Mouse (Mus musculus) adrenal gland, postnatal 0 days (tissue): ENCODE measurements around the gene Asgr2. TPM values are rescaled to one million over a fixed set of nuclear protein-coding genes. Genes with fewer than 3 reads are reported as not detected.

ENCODE experiments used
- polyA plus RNA-seq: library from polyadenylated mRNA; unstranded; fragments of >200 nt; fragmentation: Nextera tagmentation; extraction: Ambion mirVana; gene quantifications from 2 replicates; pipeline ENCODE4 v1.2.1, GENCODE M21; 2015

Asgr2 gene
- 1.3 TPM in 2 replicates for polyA plus RNA-seq

DNA sequence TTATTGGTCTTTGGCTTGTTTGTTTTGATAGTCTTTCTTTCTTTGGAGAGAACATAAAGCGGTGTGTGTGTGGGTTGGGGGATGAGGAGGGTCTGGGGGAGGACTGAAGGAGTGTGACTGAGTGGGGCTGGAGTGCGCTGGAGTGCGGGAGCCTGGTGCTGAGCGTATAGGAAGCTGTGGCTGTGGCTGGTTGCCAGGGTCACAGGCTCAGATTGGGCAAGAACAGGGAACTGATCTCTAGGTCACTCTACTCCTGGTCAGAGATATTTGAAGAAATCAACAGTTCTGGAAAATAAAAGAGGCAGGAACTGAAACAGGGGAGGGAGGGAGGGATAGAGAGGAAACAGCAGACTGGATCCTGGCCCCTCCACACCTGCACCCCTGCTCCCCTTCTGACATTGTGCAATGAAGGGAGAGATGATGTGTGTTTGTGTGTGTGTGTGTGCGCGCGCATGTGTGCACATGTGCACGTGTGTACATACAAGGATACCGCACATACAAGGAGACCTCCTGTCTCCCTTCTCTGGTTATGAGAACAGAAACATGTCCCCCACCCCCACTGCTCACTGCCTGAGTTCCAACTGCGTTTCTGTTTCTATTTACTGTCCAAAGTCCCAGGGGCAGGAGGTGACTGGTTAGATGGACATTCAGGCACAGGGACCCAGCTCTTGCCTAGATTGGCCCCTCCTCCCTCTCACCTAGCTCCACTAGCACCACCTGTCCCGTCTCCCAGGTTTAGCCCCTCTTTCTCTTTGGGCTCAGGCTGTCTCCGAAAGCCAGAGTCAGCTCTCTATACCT is at the start of gene Asgr2:
Asgr2 (plus strand) TSS at position 659 of the 798 bp plus-strand sequence.

DNA sequence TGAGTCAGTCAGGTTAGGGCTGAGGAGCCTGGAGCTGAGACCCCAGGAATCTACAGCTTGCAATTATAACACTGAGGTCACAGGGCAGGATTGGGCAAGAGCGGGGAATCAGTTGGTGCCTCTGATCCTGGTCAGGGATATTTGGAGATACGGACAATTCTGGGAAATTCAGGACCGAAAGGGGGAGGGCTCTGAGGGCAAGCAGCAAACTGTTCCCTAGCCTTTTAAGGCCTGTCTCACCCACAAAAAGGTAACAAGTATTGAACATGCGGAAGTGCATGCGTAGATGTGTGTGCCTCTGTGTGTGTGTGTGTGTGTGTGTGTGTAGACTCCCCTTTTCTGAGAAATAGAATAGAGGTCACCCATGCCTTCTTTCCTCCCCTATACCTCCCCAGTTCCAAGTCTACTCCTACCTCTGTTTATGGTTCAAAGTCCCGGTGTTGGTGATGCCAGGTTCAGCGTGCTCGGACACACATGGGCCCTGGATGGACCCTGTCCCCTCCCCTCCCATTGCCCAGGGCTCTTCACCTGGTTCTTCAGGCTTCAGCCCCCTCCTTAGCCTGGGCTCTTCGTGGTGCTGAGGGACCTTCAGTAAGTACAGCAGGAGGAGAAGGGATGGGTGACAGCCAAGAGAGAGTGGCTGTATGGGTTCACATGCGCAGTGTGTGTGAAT is 38.4 kb upstream of the Asgr2 start, which contains the start of gene Asgr1:
Asgr1 (plus strand) TSS at position 188 of the 673 bp plus-strand sequence.

DNA sequence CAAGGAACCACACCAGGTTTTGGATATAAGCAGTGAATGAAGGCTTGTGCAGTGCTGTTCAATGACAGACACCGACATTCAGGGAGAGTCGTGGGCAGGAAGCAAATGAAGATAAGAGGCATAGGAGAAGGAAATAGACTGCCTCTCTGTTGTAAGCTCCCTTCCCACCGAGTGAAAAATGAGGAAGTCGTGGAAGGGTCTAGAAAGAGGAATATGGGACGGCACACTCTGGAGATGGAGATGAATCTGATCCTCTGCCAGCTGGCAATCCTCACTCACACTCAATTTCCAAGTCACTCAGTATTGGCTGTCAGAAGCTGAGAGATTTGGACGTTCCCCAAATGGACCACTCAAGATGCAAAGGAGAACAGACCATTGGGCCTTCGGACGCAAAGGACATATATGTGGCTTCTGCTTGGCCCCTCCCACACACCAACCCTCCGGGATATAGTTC is 37.5 kb downstream of the Asgr2 start, which contains the start of gene Mgl2:
Mgl2 (plus strand) TSS at position 404 of the 454 bp plus-strand sequence.

Other genes starting within 250 kb of the Asgr2 start
- 74.4 and 74.8 TPM in 2 replicates for gene Plscr3, start 246.3 kb upstream of the Asgr2 start, polyA plus RNA-seq
- gene Tnk1, start 233.9 kb upstream of the Asgr2 start, polyA plus RNA-seq: 0.19 and 0.47 TPM in 2 replicates
- gene Tmem95, start 214.6 kb upstream of the Asgr2 start, polyA plus RNA-seq: not detected in 2 replicates
- 4.1 and 5.2 TPM in 2 replicates for gene Kctd11, start 211.2 kb upstream of the Asgr2 start, polyA plus RNA-seq
- gene Acap1, start 197.1 kb upstream of the Asgr2 start, polyA plus RNA-seq: 0.73 and 0.76 TPM in 2 replicates
- gene 2810408A11Rik, start 191.7 kb upstream of the Asgr2 start, polyA plus RNA-seq: 4.3 TPM in 2 replicates
- 3.7 and 4.1 TPM in 2 replicates for gene Neurl4, start 191.6 kb upstream of the Asgr2 start, polyA plus RNA-seq
- gene Gps2, start 178.8 kb upstream of the Asgr2 start, polyA plus RNA-seq: 48.8 and 63.0 TPM in 2 replicates
- 749 and 924 TPM in 2 replicates for gene Eif5a, start 170.7 kb upstream of the Asgr2 start, polyA plus RNA-seq
- 0.27 and 0.40 TPM in 2 replicates for gene Ybx2, start 156.8 kb upstream of the Asgr2 start, polyA plus RNA-seq
- 5.2 and 7.1 TPM in 2 replicates for gene Slc2a4, start 144.5 kb upstream of the Asgr2 start, polyA plus RNA-seq
- gene Cldn7, start 127.9 kb upstream of the Asgr2 start, polyA plus RNA-seq: 4.0 and 8.7 TPM in 2 replicates
- gene Ctdnep1, start 111.5 kb upstream of the Asgr2 start, polyA plus RNA-seq: 17.2 and 21.6 TPM in 2 replicates
- gene Elp5, start 110.1 kb upstream of the Asgr2 start, polyA plus RNA-seq: 104 and 109 TPM in 2 replicates
- gene Gabarap, start 101.5 kb upstream of the Asgr2 start, polyA plus RNA-seq: 665 and 705 TPM in 2 replicates
- gene Phf23, start 96.9 kb upstream of the Asgr2 start, polyA plus RNA-seq: 39.5 and 47.3 TPM in 2 replicates
- gene Dvl2, start 92.0 kb upstream of the Asgr2 start, polyA plus RNA-seq: 14.5 and 17.4 TPM in 2 replicates
- 103 and 150 TPM in 2 replicates for gene Acadvl, start 77.2 kb upstream of the Asgr2 start, polyA plus RNA-seq
- gene Dlg4, start 75.7 kb upstream of the Asgr2 start, polyA plus RNA-seq: 5.0 and 5.4 TPM in 2 replicates
- gene Asgr1, start 38.6 kb upstream of the Asgr2 start, polyA plus RNA-seq: 10.5 and 12.1 TPM in 2 replicates
- 0.61 and 0.99 TPM in 2 replicates for gene Mgl2, start 37.7 kb downstream of the Asgr2 start, polyA plus RNA-seq
- gene Clec10a, start 63.6 kb downstream of the Asgr2 start, polyA plus RNA-seq: 1.9 and 2.6 TPM in 2 replicates
- 0.61 and 0.86 TPM in 2 replicates for gene Slc16a11, start 120.1 kb downstream of the Asgr2 start, polyA plus RNA-seq
- gene Slc16a13, start 128.4 kb downstream of the Asgr2 start, polyA plus RNA-seq: 2.8 and 4.8 TPM in 2 replicates
- gene Bcl6b, start 137.2 kb downstream of the Asgr2 start, polyA plus RNA-seq: 3.5 and 8.5 TPM in 2 replicates
- 93.4 and 103 TPM in 2 replicates for gene 0610010K14Rik, start 145.3 kb downstream of the Asgr2 start, polyA plus RNA-seq
- 8.0 and 12.6 TPM in 2 replicates for gene Gm21988, start 147.2 kb downstream of the Asgr2 start, polyA plus RNA-seq
- 368 and 549 TPM in 2 replicates for gene Rnasek, start 147.2 kb downstream of the Asgr2 start, polyA plus RNA-seq
- gene Alox12, start 162.7 kb downstream of the Asgr2 start, polyA plus RNA-seq: 1.6 TPM in 2 replicates
- gene Alox12e, start 230.0 kb downstream of the Asgr2 start, polyA plus RNA-seq: 0.14 and 0.26 TPM in 2 replicates